Mouse (Mus musculus) spleen, embryonic (tissue): Measurements from ENCODE around the gene Dnajb2.
"Not testable (repeated sequence)": the region's sequence is repeated elsewhere in the genome, so short reads cannot be mapped to it uniquely, and the experiment has no call there.

ENCODE experiments used
- CTCF ChIA-PET: fragments of 350-600 bp; sonication (Branson Sonifier 250); formaldehyde crosslinking; loops from one replicate; lab custom pipeline; 2022; lab: Charles Lee

Dnajb2 gene

DNA sequence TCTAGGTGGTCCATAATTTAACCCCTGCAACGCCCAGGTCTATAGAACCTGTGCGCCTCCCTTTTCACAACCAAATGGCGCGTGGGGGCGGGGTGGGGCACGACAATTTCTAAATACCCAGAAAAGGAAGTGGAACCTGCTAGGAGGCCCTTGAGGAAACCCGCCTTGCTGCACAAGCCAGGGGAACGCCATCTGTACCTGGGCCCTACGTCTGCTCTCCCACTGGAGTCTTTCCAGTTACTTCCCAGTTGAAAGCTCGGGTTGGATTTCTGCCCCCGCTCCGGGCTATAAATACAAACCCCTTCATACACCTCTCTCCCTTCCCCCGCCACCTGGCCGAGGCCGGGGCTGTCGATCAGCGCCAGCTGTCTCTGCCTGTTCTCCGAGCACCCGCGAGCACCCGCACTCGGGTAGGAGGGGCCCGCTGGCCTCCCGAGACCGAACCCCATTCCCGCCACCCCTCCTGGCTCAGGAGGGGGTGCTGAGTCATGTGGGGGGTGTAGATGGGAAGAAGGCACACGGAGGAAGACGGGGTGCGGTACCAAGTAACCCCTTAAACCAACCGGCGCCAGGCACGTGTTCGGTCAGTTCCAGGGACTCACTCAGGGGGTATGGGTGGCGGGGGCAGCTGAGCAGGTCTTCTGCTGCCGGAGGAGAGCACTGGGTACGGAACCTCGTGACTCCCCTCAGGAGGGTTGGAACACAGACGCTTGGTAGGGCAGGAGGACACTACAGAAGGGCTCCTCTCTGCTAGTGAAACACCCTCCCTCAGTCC lies 17.8 kb upstream of the Dnajb2 start:
- CTCF ChIA-PET, result interaction anchor here (1.4 kb wide), 1 partner anchor 18 kb away, joined by 5 read pairs; no protein-coding TSS in a partner anchor

- CTCF ChIA-PET, result interaction anchor here (0.6 kb wide), 1 partner anchor 306 kb away, joined by 3 read pairs; no protein-coding TSS in a partner anchor
Measured at GRCm38 (mm10) chr1:75219078-75219477, 17.1 kb upstream of the Dnajb2 start.

- CTCF ChIA-PET, result interaction anchor here (0.6 kb wide), 2 partner anchors 16 to 305 kb away, joined by 3 to 5 read pairs; no protein-coding TSS in a partner anchor
Measured at GRCm38 (mm10) chr1:75219531-75219930, 16.7 kb upstream of the Dnajb2 start, which contains the start of gene Tuba4a. Tuba4a (minus strand) TSS chr1:75219865.

- CTCF ChIA-PET, result interaction anchor here (0.7 kb wide), 1 partner anchor 10 kb away, joined by 4 read pairs; no protein-coding TSS in a partner anchor
Measured at GRCm38 (mm10) chr1:75221538-75221937, 14.7 kb upstream of the Dnajb2 start.

DNA sequence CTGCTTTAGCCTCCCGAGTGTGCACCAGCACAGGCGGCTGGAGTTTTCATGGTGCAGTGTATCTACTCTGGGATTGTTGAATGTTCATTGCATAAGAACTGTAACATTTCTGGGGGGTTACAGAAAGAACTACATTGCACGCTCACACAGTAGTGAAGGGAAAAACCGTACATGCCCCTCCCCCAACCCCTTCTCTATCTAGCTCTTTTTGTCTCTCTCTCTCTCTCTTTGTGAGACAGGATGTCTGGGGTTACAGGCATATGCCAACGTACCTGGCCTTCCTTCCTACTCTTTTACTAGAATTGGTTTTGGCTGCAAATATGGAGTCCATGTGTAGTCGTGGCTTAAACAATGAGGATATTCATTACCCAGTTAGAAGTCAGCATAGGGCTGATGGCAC lies 13.3 kb upstream of the Dnajb2 start:
- CTCF ChIA-PET, result no interaction called here

GRCm38 (mm10) chr1:75223532-75223931 lies 12.7 kb upstream of the Dnajb2 start:
- CTCF ChIA-PET, result interaction anchor here (0.7 kb wide), 1 partner anchor 12 kb away, joined by 9 read pairs; no protein-coding TSS in a partner anchor

DNA sequence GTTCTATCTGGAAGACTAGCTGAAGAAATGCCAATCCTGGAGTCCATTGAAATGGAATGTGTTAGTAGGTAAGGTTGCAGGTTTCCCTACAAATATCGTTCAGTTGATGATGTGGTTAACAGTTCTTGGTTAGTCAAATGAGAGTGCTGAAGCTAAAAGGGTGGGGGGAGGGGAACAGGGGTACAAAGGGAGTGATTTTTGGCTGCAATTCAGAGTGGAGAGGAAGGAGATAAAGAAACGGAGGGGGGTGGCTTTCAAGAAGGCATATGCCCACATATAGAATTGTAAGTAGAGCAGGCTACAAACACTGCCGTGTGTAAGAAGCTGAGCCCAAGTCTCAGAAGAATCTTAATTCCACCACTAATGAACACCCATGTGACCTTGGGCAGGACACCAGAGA lies 10.7 kb upstream of the Dnajb2 start:
- CTCF ChIA-PET, result no interaction called here

- CTCF ChIA-PET, result no interaction called here
Measured at GRCm38 (mm10) chr1:75226138-75226537, 10.1 kb upstream of the Dnajb2 start.

DNA sequence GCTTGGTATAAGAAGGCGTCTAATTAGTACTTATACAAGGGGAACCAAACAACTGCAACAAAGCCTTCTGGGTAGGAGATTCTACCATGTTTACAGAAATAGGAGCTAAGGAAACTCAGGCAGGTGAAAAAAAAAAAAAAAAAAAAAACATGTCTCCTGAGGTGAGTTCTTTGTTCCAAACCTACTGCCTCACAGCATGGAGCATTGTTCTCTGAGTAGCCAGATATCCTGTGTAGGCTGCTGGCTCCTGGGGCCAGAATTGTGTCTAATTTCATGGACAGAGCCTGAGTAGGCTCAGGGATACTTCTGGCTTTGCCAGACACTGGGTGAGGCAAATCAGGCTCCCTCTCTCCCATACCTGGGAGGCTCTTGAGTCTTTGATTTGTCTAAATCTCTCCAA lies 8.6 kb upstream of the Dnajb2 start:
- CTCF ChIA-PET, result interaction anchor here (0.7 kb wide), 1 partner anchor 24 kb away, joined by 3 read pairs; no protein-coding TSS in a partner anchor

DNA sequence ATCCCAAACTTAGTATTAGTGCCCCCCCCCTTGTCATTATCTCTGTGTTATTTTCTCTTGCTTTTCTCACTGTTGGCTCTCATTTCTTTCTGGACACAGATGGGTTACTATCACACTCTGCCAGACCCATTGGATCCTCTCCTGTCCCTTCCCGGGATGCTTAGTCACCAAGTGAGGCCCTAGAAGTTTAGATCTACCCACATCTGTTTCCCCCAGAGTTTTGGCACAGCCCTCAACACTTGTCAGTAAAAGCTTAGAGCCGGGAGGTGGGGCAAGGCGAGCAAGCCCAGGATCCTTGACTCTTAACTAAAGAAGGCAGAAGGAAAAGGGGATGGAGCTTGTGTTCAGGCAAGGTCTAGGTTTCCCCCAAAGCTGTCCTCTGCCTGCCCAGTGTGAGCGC lies 7.0 kb upstream of the Dnajb2 start:
- CTCF ChIA-PET, result no interaction called here

DNA sequence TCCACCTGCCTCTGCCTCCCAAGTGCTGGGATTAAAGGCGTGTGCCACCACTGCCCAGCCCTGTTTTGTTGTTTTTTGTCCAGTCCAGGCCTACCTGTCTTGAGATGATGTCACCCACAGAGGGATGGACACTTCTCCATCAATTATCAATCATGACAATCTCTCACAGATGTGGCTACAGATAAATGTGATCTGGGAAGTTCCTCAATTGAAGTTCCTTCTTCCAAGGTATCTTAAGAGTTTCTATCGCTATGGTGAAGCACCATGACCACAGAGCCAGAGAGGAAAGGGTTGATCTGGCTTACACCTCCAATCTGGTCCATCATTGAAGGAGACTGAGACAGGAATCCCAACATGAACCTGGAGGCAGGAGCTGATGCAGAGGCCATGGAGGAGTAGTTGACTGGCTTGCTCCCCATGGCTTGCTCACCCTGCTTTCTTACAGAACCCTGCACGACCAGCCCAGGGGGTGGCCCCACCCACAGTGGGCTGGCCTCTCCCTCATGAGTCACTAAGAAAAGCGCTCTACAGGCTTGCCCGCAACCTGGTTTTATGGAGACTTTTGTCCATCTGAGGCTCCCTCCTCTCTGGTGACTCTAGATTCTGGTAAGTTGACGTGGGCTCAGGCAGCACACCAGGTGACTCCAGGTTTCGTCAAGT lies 5.7 kb upstream of the Dnajb2 start:
- CTCF ChIA-PET, result no interaction called here

DNA sequence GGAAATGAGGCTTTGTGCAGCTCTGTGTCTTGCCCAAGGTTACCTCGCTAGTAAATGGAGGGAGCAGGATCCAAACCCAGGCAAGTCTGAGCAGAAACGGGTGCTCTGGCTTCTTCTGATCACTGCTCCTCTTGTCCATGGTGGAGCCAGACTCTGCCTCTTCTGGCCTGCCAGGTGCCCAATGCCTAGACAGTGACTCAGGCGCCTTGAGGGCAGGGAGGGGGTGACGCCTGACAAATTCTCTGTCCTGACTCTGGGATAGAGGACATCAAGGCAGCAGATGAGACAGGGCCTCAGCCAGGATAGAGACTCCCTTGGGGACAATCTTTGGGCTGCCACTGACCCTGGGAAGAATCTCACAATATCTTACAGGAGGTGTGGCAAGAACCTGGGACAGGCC lies 5.0 kb upstream of the Dnajb2 start:
- CTCF ChIA-PET, result no interaction called here

GRCm38 (mm10) chr1:75231664-75232152 lies 4.5 kb upstream of the Dnajb2 start, which contains the start of gene A630095N17Rik:
A630095N17Rik (minus strand) TSS chr1:75232102.
- CTCF ChIA-PET, result no interaction called here

DNA sequence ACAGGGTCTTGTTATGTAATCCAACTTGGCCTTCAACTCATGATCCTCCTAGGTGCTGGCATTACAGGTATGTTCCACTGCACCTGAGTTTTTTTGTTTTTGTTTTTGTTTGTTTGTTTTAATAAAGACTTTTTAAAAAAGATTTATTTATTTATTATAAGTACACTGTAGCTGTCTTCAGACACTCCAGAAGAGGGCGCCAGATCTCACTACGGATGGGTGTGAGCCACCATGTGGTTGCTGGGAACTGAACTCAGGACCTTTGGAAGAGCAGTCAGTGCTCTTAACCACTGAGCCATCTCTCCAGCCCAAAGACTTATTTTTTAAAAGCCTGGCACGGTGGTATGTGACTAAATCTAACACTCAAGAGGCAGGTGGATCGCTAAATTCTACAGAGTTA lies 3.7 kb upstream of the Dnajb2 start:
- CTCF ChIA-PET, result not testable (repeated sequence)

DNA sequence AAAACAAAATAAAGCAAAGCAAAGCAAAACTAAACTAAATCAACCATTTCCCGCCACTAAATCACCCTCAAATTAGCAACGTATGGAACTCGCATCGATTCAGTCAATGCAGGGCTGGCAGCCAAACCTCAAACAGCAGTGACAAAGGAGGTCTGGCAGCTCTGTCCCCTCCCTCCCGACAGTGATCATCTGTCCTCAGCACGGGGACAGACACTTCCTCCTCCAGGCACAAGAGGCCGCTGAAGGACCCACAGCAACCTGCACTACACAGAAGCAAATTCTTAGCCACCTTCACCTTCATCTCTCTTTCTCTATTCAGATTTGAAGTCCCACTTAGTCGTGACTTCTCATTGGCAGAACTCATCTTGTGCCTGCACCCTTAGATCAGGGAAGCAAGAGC lies 1.6 kb upstream of the Dnajb2 start:
- CTCF ChIA-PET, result interaction anchor here (0.7 kb wide), 1 partner anchor 17 kb away, joined by 3 read pairs; no protein-coding TSS in a partner anchor

GRCm38 (mm10) chr1:75239591-75239990 lies 3.4 kb downstream of the Dnajb2 start:
- CTCF ChIA-PET, result no interaction called here

DNA sequence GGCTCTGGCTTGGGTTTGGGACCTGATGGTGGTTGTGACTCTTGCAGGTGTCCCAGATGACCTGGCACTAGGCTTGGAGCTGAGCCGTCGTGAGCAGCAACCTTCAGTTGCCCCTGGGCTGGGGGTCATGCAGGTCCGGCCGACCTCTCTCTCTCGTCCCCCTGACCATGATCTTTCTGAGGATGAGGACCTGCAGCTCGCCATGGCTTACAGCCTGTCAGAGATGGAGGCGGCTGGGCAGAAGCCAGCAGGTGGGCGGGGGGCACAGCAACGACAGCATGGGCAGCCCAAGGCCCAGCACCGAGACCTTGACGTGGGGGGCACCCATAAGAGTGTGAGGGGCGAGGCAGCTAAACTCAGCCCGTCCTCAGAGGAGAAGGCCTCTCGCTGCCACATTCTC lies 7.2 kb downstream of the Dnajb2 start:
- CTCF ChIA-PET, result no interaction called here

GRCm38 (mm10) chr1:75244175-75244826 lies 8.1 kb downstream of the Dnajb2 start:
- CTCF ChIA-PET, result no interaction called here

GRCm38 (mm10) chr1:75244836-75245235 lies 8.6 kb downstream of the Dnajb2 start:
- CTCF ChIA-PET, result interaction anchor here (0.6 kb wide), 1 partner anchor 191 kb away, joined by 5 read pairs; the partner anchor contains the start of gene Gmppa

DNA sequence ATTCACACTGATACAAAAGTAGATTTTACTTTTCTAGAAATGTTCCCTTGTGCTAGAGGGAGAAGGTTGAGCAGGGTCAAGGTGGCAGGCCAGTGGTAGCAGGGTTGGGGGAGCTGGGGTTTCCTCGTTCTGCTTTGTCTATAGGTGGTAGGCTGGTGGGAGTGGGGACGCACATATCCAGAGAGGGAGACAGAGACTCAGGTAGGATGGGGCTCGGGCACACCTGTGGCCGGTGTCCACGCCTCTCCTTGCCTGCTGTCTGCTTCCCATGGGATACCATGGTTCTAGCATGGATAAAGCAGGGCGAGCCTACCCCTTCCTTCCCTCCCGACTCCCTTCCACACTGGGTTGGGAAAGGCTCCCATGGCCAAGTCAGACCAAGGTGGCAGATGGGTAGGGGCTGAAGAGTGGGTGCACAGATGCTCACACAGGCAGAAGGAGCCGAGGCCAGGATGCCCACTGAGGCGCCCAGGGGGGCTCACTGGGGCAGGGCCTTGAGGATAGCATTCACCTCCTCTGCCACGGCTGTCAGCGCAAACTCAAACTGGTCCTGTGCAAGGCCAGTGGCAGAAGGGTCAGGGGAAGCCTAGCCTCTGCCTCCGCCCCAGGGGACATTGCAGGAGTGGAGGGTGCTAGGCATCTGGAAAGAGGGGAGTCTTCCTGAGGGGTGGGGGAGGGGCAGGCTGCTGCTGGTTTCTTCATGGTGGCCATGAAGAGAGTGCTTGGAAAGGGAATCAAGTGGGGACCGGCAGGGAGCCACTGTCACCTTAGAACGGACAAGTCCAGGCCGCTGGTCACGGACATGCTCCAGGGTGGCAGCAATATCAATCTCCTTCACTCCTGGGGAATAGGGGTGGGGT lies 11.1 kb downstream of the Dnajb2 start:
- CTCF ChIA-PET, result no interaction called here
